Mouse (Mus musculus) olfactory bulb, adult 2 months (tissue): ENCODE measurements around the gene Padi4.

Source experiments
- CTCF ChIP-seq: fragments of 200-500 bp; IDR thresholded peaks from 2 replicates; pipeline ENCODE4 v1.5.1; 2012; ENCODE audit warnings: low read depth, mild to moderate bottlenecking, low read length, moderate library complexity; ENCODE audit not compliant: insufficient read depth
- POLR2A ChIP-seq: fragments of 200-500 bp; IDR thresholded peaks from 2 replicates; pipeline ENCODE4 v1.6.1; 2012; ENCODE audit warnings: mild to moderate bottlenecking, low read depth, low read length, moderate library complexity; ENCODE audit not compliant: insufficient read depth

- no peak for TF ChIP-seq POLR2A
- TF ChIP-seq CTCF = no peak
These were observed 22.8 kb upstream of the Padi4 start for GRCm38 (mm10) chr4:140796786-140797185.
